Mouse (Mus musculus): Measurements from ENCODE around the gene Rac1.

Gene Rac1

GRCm38 (mm10) chr5:143493163-143493562 is 34.7 kb downstream of the Rac1 start:
- no peak for DNase-seq (ENCODE audit: low spot score in 2 of 2)

GRCm38 (mm10) chr5:143491736-143492135 is 36.1 kb downstream of the Rac1 start:
- DNase-seq (ENCODE audit: low spot score in 2 of 2) = no peak

- no peak for DNase-seq (ENCODE audit: low spot score in 2 of 2)
Observed at GRCm38 (mm10) chr5:143489749-143490342, 38.0 kb downstream of the Rac1 start.

GRCm38 (mm10) chr5:143487998-143488397 is 39.8 kb downstream of the Rac1 start:
- no peak for DNase-seq (ENCODE audit: low spot score in 2 of 2)

- DNase-seq (ENCODE audit: low spot score in 2 of 2) = no peak
Observed at GRCm38 (mm10) chr5:143487193-143487592, 40.6 kb downstream of the Rac1 start.

GRCm38 (mm10) chr5:143484955-143485354 is 42.9 kb downstream of the Rac1 start:
- no peak for DNase-seq (ENCODE audit: low spot score in 2 of 2)

- no peak for DNase-seq (ENCODE audit: low spot score in 2 of 2)
Observed at GRCm38 (mm10) chr5:143477901-143478300, 49.9 kb downstream of the Rac1 start.

- DNase-seq (ENCODE audit: low spot score in 2 of 2) = no peak
Observed at GRCm38 (mm10) chr5:143476013-143476412, 51.8 kb downstream of the Rac1 start.

GRCm38 (mm10) chr5:143475153-143475844 is 52.5 kb downstream of the Rac1 start:
- no peak for DNase-seq (ENCODE audit: low spot score in 2 of 2)

GRCm38 (mm10) chr5:143471953-143472618 is 55.8 kb downstream of the Rac1 start:
- DNase-seq (ENCODE audit: low spot score in 2 of 2) = no peak

GRCm38 (mm10) chr5:143471165-143471546 is 56.7 kb downstream of the Rac1 start:
- no peak for DNase-seq (ENCODE audit: low spot score in 2 of 2)

GRCm38 (mm10) chr5:143470421-143471164 is 57.2 kb downstream of the Rac1 start:
- DNase-seq (ENCODE audit: low spot score in 2 of 2) = peak in 1 of 2 experiments; percentile 37

- DNase-seq (ENCODE audit: low spot score in 2 of 2) = no peak
Observed at GRCm38 (mm10) chr5:143469628-143470027, 58.2 kb downstream of the Rac1 start.

- DNase-seq (ENCODE audit: low spot score in 2 of 2) = no peak
Observed at GRCm38 (mm10) chr5:143467931-143468330, 59.9 kb downstream of the Rac1 start.

GRCm38 (mm10) chr5:143466891-143467669 is 60.8 kb downstream of the Rac1 start:
- DNase-seq (ENCODE audit: low spot score in 2 of 2) = no peak

- no peak for DNase-seq (ENCODE audit: low spot score in 2 of 2)
Observed at GRCm38 (mm10) chr5:143465156-143466085, 62.4 kb downstream of the Rac1 start.

GRCm38 (mm10) chr5:143464757-143465118 is 63.1 kb downstream of the Rac1 start:
- DNase-seq (ENCODE audit: low spot score in 2 of 2) = no peak

- peak; percentile 78 to 86 for DNase-seq (ENCODE audit: low spot score in 2 of 2)
Observed at GRCm38 (mm10) chr5:143464100-143464756, 63.6 kb downstream of the Rac1 start, which contains the start of gene Daglb. Gene Daglb, plus strand, starts transcription at chr5:143464584.

GRCm38 (mm10) chr5:143463671-143464070 is 64.2 kb downstream of the Rac1 start:
- no peak for DNase-seq (ENCODE audit: low spot score in 2 of 2)

Measured in cerebellum, postnatal 4 days (tissue).